Comparison of ENCODE assay signal across 8 mouse cellular contexts in the genomic region with DNA sequence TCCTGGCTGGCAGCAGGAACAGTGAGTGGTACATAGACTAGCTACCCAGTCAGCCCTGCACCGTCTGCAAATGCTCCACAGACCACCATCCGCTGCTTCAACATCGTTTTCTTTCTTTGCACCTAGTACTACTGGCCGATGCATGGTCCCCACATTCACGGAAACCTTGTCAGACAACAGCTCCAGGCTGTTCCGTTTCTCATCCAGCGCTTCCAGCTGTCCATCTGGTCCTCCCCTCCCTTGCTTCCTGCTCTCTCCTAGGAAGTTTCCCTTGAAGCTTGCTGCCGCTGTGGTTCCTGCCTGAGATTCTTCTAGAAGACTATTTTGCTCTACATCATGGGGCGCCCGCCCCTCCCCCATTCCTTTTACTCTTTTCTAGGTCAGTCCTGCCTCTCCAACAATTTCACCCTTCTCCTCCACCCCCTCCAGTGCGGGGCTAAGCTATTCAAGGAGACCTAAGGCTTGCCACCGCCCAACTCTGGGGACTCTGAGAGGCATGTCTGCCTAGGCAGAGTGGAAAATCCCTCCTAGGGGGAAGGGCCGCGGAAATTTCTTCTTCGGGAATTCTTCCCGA. TPM values are rescaled to one million over a fixed set of nuclear protein-coding genes. Genes with fewer than 3 reads are reported as not detected.
DNase-seq lines count a peak whose midpoint lies in the region; ATAC-seq and TF ChIP-seq lines count a peak whose summit lies in the region.

No protein-coding gene starts in this region.

- peak overlapping the region; percentile 73 for H3K4me2 ChIP-seq in heart, embryonic 16.5 days (ENCODE audit: low read depth, low read length)

- peak overlapping the region; percentile 22 for H3K9ac ChIP-seq in heart, embryonic 16.5 days (ENCODE audit: low read length)

- WGBS in heart, embryonic 16.5 days, result 4% methylated on average over 16 of the region's 16 CpGs

- H3K36me3 ChIP-seq in G1E (replicated peaks), result no peaks in the 10 kb centered on the region
- no peaks in the 10 kb centered on the region for H3K36me3 ChIP-seq in heart, embryonic 16.5 days (ENCODE audit: control insufficient read depth, insufficient read depth)

- ATAC-seq in G1E (ENCODE audit: extremely low read depth, insufficient number of reproducible peaks, low FRiP score, poor library complexity, severe bottlenecking), result no peak
- 0 out of 2 replicates have a peak, but pooled peaks have one; percentile 20 for ATAC-seq in heart, embryonic 16.5 days (replicated peaks; ENCODE audit: extremely low read depth, insufficient read depth, low FRiP score)

- TF ChIP-seq CTCF in G1E (IDR thresholded peaks at IDR 0.05; ENCODE audit: low read depth, low read length), result no peak
- TF ChIP-seq CTCF in embryonic fibroblast, embryonic 13.5 days (IDR thresholded peaks at IDR 0.05; ENCODE audit: borderline replicate concordance, insufficient read depth, low read length), result no peak

- H3K27ac ChIP-seq in embryonic fibroblast, embryonic 13.5 days (ENCODE audit: insufficient read depth, low read length), result peak overlapping the region; percentile 32
- H3K27ac ChIP-seq in heart, embryonic 16.5 days (ENCODE audit: low read length), result peak overlapping the region; percentile 51

- H3K27me3 ChIP-seq in G1E (ENCODE audit: insufficient read depth, low read length), result no peaks in the 10 kb centered on the region; the same call in 1 of the 2 replicates
- H3K27me3 ChIP-seq in heart, embryonic 16.5 days (ENCODE audit: control insufficient read depth, insufficient read depth, low read length), result no peaks in the 10 kb centered on the region

- H3K4me1 ChIP-seq in G1E (ENCODE audit: insufficient read depth, low read depth, low read length), result peaks cover 34% of the 10 kb centered on the region
- H3K4me1 ChIP-seq in embryonic fibroblast, embryonic 13.5 days (ENCODE audit: control insufficient read depth, insufficient read depth, low read length), result peaks cover 9% of the 10 kb centered on the region; the same call in 1 of the 2 replicates
- H3K4me1 ChIP-seq in heart, embryonic 16.5 days (ENCODE audit: control insufficient read depth, insufficient read depth, low read length), result peaks cover 12% of the 10 kb centered on the region

- H3K4me3 ChIP-seq in G1E (ENCODE audit: low read depth, low read length), result peak overlapping the region; percentile 58; the same call in 1 of the 2 replicates
- no peak overlapping the region for H3K4me3 ChIP-seq in embryonic fibroblast, embryonic 13.5 days (ENCODE audit: insufficient read depth, low read length)
- H3K4me3 ChIP-seq in heart, embryonic 16.5 days (ENCODE audit: low read length), result peak overlapping the region; percentile 33

- no peaks in the 10 kb centered on the region for H3K9me3 ChIP-seq in G1E (replicated peaks)
- no peaks in the 10 kb centered on the region for H3K9me3 ChIP-seq in heart, embryonic 16.5 days (replicated peaks; ENCODE audit: control insufficient read depth, low read length)

- TF ChIP-seq POLR2A in embryonic fibroblast, embryonic 13.5 days (IDR thresholded peaks at IDR 0.05; ENCODE audit: low read depth, low read length), result 0 out of 2 replicates have a peak, but pooled peaks have one; percentile 6

- no peak for DNase-seq in G1E (ENCODE audit: low spot score)
- peak; percentile 49 to 66 for DNase-seq in adrenal gland, postnatal 36 days
- peak; percentile 82 to 87 for DNase-seq in kidney, postnatal 25 days
- DNase-seq in lung, adult 18-20 months, result peak; percentile 72 to 86
- DNase-seq in retina, postnatal 7 days (ENCODE audit: low read depth, low spot score), result peak; percentile 32
- no peak for DNase-seq in urinary bladder, postnatal 25 days (ENCODE audit: low spot score)

RNA-seq across cellular contexts. Expression of a gene that starts 8.7 kb away (rescaled TPM):
- total RNA-seq in G1E (2014; fragmentation: Nextera tagmentation) (21.6 and 27.7 TPM in 2 replicates), G1E (2017) (9.9 TPM in 2 replicates)
- 21.8 and 28.5 TPM in 2 replicates for polyA plus RNA-seq in G1E (2012)
- total RNA-seq in adrenal gland, postnatal 36 days (2021), result 10 to 100 TPM; 76.4 to 98.7 TPM
- polyA plus RNA-seq in embryonic fibroblast, embryonic 13.5 days (2011; ENCODE audit: insufficient read length, low read depth, missing spikeins), result 150 and 156 TPM in 2 replicates
- polyA plus RNA-seq in heart, embryonic 16.5 days (2015; fragmentation: Nextera tagmentation; extraction: Ambion mirVana), result 29.0 and 31.9 TPM in 2 replicates

RNA-seq across cellular contexts. Expression of a gene that starts 59.7 kb away (rescaled TPM):
- 19.3 and 22.2 TPM in 2 replicates for total RNA-seq in G1E (2014; fragmentation: Nextera tagmentation)
- total RNA-seq in G1E (2017), result 14.2 and 19.7 TPM in 2 replicates
- polyA plus RNA-seq in G1E (2012), result 22.6 and 24.8 TPM in 2 replicates
- total RNA-seq in adrenal gland, postnatal 36 days (2021), result 10 to 100 TPM; 27.1 to 32.8 TPM
- polyA plus RNA-seq in embryonic fibroblast, embryonic 13.5 days (2011; ENCODE audit: insufficient read length, low read depth, missing spikeins), result 25.9 and 27.8 TPM in 2 replicates
- 41.9 and 44.1 TPM in 2 replicates for polyA plus RNA-seq in heart, embryonic 16.5 days (2015; fragmentation: Nextera tagmentation; extraction: Ambion mirVana)

Comparison
In these comparisons a context has a peak if more than half of its experiments do, and no peak if none do; other contexts are left out.
1. DNase-seq: peak in adrenal gland, postnatal 36 days (2 of 2), kidney, postnatal 25 days (2 of 2), lung, adult 18-20 months (2 of 2) and retina, postnatal 7 days (single experiment); none in G1E (single experiment) and urinary bladder, postnatal 25 days (single experiment).